Mouse (Mus musculus): Measurements from ENCODE around the gene Xkr7.

- TF ChIP-seq POLR2A (IDR thresholded peaks at IDR 0.05; ENCODE audit: borderline replicate concordance, extremely low read depth, low read depth, low read length) (no peak), CTCF (IDR thresholded peaks at IDR 0.05; ENCODE audit: insufficient read depth, low read length) (no peak)
These were observed 23.7 kb downstream of the Xkr7 start for GRCm38 (mm10) chr2:153055270-153055920.
